Mouse (Mus musculus): ENCODE results near the gene Olfr801.

DNA sequence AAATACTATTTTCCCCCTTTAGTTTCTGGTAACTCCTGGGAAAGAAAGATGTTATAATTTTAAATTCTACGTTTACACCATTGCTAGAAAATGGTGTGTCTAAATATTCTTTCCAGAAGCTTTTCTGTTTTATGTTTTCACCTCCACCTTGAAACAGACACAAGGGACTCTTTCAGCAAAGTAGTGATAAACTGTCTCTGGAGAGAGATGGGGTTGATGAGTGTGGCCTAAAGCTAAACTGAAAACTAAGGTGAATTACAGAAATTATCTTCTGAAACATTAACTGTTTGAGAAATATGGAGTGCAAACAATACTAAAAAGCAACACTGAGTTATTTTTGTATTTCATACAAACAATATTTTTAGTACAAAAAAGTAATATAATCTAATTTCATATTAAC lies 45.8 kb downstream of the Olfr801 start, which contains the start of gene Olfr798:
- TF ChIP-seq POLR2A (IDR thresholded peaks at IDR 0.05; ENCODE audit: insufficient read length, low read depth) (no peak), MYOG (IDR thresholded peaks at IDR 0.05; ENCODE audit: control insufficient read depth in 1 of 3, insufficient read depth in 1 of 3, insufficient read length in 2 of 3, low read depth in 2 of 3) (no peak), MYOD1 (IDR thresholded peaks at IDR 0.05; ENCODE audit: control insufficient read depth in 1 of 3, insufficient read length in 2 of 3, low read depth in 2 of 3) (no peak), TCF3 (IDR thresholded peaks at IDR 0.05; ENCODE audit: insufficient read length, low read depth) (no peak), E2F4 (IDR thresholded peaks at IDR 0.05; ENCODE audit: insufficient read depth) (no peak), POLR2AphosphoS2 (IDR thresholded peaks at IDR 0.05; ENCODE audit: insufficient read length, low read depth) (no peak), SRF (IDR thresholded peaks at IDR 0.05; ENCODE audit: control insufficient read depth, insufficient read length, low read depth) (no peak), MAX (IDR thresholded peaks at IDR 0.05; ENCODE audit: low read depth) (no peak), USF1 (IDR thresholded peaks at IDR 0.05; ENCODE audit: low read depth) (no peak)

Measured in myocyte (in vitro differentiated cells).